Mouse (Mus musculus): ENCODE data around the gene Lyst. TPM values are rescaled to one million over a fixed set of nuclear protein-coding genes. Genes with fewer than 3 reads are reported as not detected.

Gene Lyst
- total RNA-seq (2023), result 100 to 1,000 TPM; 103 to 112 TPM

DNA sequence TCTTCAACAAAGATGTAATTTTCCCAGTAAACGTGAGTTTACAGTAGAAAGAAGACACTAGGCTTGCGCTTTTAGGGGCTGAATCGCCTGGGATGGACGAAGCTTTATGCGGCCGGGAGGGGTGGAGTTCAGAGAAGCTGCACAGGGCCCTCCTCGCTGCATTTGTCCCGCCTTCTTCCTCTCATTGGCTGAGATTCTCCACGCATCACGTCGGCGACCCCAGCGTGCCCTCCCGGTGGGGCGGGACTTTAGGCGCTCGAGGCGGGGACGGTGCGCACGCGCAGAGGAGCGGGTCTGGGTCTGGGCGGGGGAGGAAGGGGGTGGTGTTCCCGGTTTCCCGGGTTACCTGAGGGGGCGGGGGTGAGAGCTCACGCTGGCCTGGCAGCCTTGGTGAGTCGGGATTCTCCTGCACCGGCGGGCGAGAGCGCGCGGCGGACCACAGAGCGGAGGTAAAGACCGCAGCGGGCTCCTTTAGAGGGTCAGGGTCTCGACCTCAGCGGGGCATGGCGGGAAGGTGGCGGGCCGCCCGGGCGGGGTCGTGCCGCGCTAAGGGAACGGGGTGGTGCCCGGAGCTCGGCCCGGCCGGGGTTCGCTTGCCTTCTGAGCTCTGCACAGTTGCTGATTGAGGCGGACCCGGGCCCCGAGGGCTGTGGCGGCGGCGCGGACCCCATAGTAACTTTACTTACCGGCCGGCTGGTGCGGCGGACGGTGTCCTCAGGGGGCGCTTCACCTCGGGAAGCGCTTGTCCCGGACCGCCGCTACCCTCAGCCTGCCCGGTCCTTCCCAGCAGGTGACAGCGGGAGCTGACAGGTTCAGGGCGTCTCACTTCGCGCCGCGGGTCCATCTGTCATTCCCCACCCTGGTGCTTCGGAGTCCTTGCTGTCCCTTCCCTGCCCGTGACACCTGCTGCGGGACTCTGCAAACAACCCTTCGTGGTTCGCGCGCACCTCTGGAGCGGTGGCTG, at the start of gene Lyst:
Gene Lyst, plus strand, starts transcription at position 350 of the 964 bp plus-strand sequence.

DNA sequence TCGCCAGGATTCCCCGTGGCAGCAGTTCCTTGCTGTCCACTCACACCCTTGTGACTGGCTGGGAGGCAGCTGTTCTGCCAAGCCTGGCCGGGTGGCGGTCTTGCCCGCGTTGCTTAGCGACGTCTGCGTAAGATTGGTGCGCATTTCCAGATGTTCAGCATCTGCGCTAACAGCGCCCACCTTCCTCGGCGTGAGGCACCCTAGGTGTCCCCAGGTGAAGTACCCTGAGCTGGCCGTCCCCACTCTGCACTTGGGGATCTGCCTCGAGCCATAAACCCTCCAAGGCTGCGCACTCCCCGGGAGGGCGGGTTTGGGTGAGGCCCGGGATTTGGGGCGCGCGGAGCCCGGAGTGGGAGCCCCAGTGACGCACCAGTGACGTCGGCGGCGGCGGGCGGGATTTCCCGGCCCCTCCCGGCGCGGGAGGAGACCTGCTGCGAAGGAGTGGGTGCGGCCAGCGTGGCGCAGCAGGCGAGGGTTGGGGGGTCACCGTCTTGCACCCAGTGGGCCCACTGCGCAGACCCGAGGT, 193.8 kb downstream of the Lyst start, which contains the start of gene Gng4:
Gene Gng4, plus strand, starts transcription at position 166 of the 526 bp plus-strand sequence.

Other genes starting within 250 kb of the Lyst start
- 10 to 100 TPM; 57.8 to 63.4 TPM for gene Gpr137b, start 196.4 kb upstream of the Lyst start, total RNA-seq (2023)
- gene Nid1, start 152.8 kb upstream of the Lyst start, total RNA-seq (2023), result 10 to 100 TPM; 21.7 to 24.9 TPM
- not detected for gene Gng4, start 193.7 kb downstream of the Lyst start, total RNA-seq (2023)

All from B cell, adult 67 days (primary cell).